10 mouse cellular contexts compared by ENCODE assay signal in genomic region chr12:113016976-113017375, GRCm38 (mm10). TPM values are rescaled to one million over a fixed set of nuclear protein-coding genes. Genes with fewer than 3 reads are reported as not detected.
DNase-seq lines count a peak whose midpoint lies in the region; ATAC-seq and TF ChIP-seq lines count a peak whose summit lies in the region.
"Had no signal": no experiment of that assay in that cellular context is flagged by ENCODE, and none has a peak within 500 bp of the region (broad histone marks: within the 10 kb centered on the region; RNA-seq: fewer than 3 reads in every experiment).

No protein-coding gene starts in this region.

- no peak for TF ChIP-seq POLR2A in olfactory bulb, adult 2 months (IDR thresholded peaks at IDR 0.05; ENCODE audit: insufficient read depth, low read depth, low read length)

- H3K27me3 ChIP-seq in forebrain, embryonic 13.5 days: no peaks in the 10 kb centered on the region
- no peaks in the 10 kb centered on the region for H3K27me3 ChIP-seq in kidney, embryonic 14.5 days (ENCODE audit: control insufficient read depth, insufficient read depth, low read length)

- H3K27ac ChIP-seq in forebrain, embryonic 13.5 days: no peak overlapping the region
- H3K27ac ChIP-seq in olfactory bulb, adult 2 months (ENCODE audit: insufficient read depth, low read depth, low read length): no peak overlapping the region
- no peak overlapping the region for H3K27ac ChIP-seq in kidney, embryonic 14.5 days (ENCODE audit: low read depth, low read length)

- intact Hi-C loops in left cerebral cortex, postnatal 4 days (cut with DNase I): no loop called here

- no peak for TF ChIP-seq CTCF in olfactory bulb, adult 2 months (IDR thresholded peaks at IDR 0.05; ENCODE audit: insufficient read depth, low read depth, low read length)

- peak; percentile 70 for DNase-seq in left cerebral cortex, adult 11 months (ENCODE audit: low spot score)
- DNase-seq in left cerebral cortex, postnatal 4 days: no peak
- peak; percentile 36 to 37 for DNase-seq in layer of hippocampus, postnatal 25 days (ENCODE audit: extremely low spot score in 1 of 2, low spot score in 1 of 2)
- no peak for DNase-seq in ovary, postnatal 36 days (ENCODE audit: low spot score)
- DNase-seq in spleen, postnatal 14 days (ENCODE audit: low spot score in 2 of 2): no peak
- DNase-seq: adrenal gland, adult 8-10 months; lung, adult 2 months had no signal

- peak overlapping the region; percentile 97 for H3K9ac ChIP-seq in forebrain, embryonic 13.5 days
- H3K9ac ChIP-seq in kidney, embryonic 14.5 days (ENCODE audit: low read depth, low read length): no peak overlapping the region

- H3K4me1 ChIP-seq in forebrain, embryonic 13.5 days: peaks cover 43% of the 10 kb centered on the region
- H3K4me1 ChIP-seq in olfactory bulb, adult 2 months (ENCODE audit: control insufficient read depth, insufficient read depth, low read length): peaks cover 32% of the 10 kb centered on the region
- peaks cover 15% of the 10 kb centered on the region for H3K4me1 ChIP-seq in kidney, embryonic 14.5 days (ENCODE audit: control insufficient read depth, insufficient read depth, low read length)

- H3K4me2 ChIP-seq in forebrain, embryonic 13.5 days: peak overlapping the region; percentile 0; the same call in 1 of the 2 replicates
- no peak overlapping the region for H3K4me2 ChIP-seq in kidney, embryonic 14.5 days (replicated peaks; ENCODE audit: low read depth, low read length)

- no peak for ATAC-seq in forebrain, embryonic 13.5 days
- ATAC-seq in kidney, embryonic 14.5 days (ENCODE audit: low FRiP score, low TSS enrichment): no peak

- peaks cover 10% of the 10 kb centered on the region for H3K36me3 ChIP-seq in forebrain, embryonic 13.5 days (ENCODE audit: poor library complexity, severe bottlenecking)
- no peaks in the 10 kb centered on the region; the same call in 1 of the 2 replicates for H3K36me3 ChIP-seq in kidney, embryonic 14.5 days (ENCODE audit: control insufficient read depth, insufficient read depth, low read length)

- 69% methylated on average over 8 of the region's 8 CpGs for WGBS in forebrain, embryonic 13.5 days
- 27% methylated on average over 8 of the region's 8 CpGs for WGBS in olfactory bulb, adult 2 months
- 75% methylated on average over 8 of the region's 8 CpGs for whole genome bisulfite sequencing in kidney, embryonic 14.5 days

- H3K4me3 ChIP-seq in forebrain, embryonic 13.5 days: no peak overlapping the region
- H3K4me3 ChIP-seq in olfactory bulb, adult 2 months (ENCODE audit: insufficient read depth, low read depth, low read length): peak overlapping the region; percentile 12; the same call in 1 of the 2 replicates
- H3K4me3 ChIP-seq in kidney, embryonic 14.5 days (ENCODE audit: low read length): no peak overlapping the region

- no peaks in the 10 kb centered on the region for H3K9me3 ChIP-seq in forebrain, embryonic 13.5 days (replicated peaks)
- H3K9me3 ChIP-seq in kidney, embryonic 14.5 days (ENCODE audit: control insufficient read depth, low read length): no peaks in the 10 kb centered on the region

RNA-seq across cellular contexts. Expression of gene Pacs2, which starts 2.7 kb away (rescaled TPM):
- total RNA-seq in left cerebral cortex, postnatal 4 days (2021): 100 to 1,000 TPM; 184 to 189 TPM
- polyA plus RNA-seq in forebrain, embryonic 13.5 days (2015; fragmentation: Nextera tagmentation; extraction: Ambion mirVana): 17.4 and 20.9 TPM in 2 replicates
- 10 to 100 TPM; 94.2 to 97.8 TPM for total RNA-seq in layer of hippocampus, postnatal 25 days (2021)
- not detected in 2 replicates for polyA plus RNA-seq in olfactory bulb, adult 2 months (2012; ENCODE audit: insufficient read depth, insufficient read length, low replicate concordance, missing spikeins)
- polyA plus RNA-seq in kidney, embryonic 14.5 days (2014; fragmentation: Nextera tagmentation; extraction: Ambion mirVana): 12.6 and 14.6 TPM in 2 replicates

RNA-seq across cellular contexts. Expression of gene Brf1, which starts 16.5 kb away (rescaled TPM):
- 10 to 100 TPM; 64.5 to 67.2 TPM for total RNA-seq in left cerebral cortex, postnatal 4 days (2021)
- polyA plus RNA-seq in forebrain, embryonic 13.5 days (2015; fragmentation: Nextera tagmentation; extraction: Ambion mirVana): 62.5 and 68.8 TPM in 2 replicates
- 10 to 100 TPM; 46.6 to 61.8 TPM for total RNA-seq in layer of hippocampus, postnatal 25 days (2021)
- polyA plus RNA-seq in olfactory bulb, adult 2 months (2012; ENCODE audit: insufficient read depth, insufficient read length, low replicate concordance, missing spikeins): not detected in 2 replicates
- 38.2 and 75.6 TPM in 2 replicates for polyA plus RNA-seq in kidney, embryonic 14.5 days (2014; fragmentation: Nextera tagmentation; extraction: Ambion mirVana)

RNA-seq across cellular contexts. Expression of gene Btbd6, which starts 40.7 kb away (rescaled TPM):
- 10 to 100 TPM; 53.6 to 59.2 TPM for total RNA-seq in left cerebral cortex, postnatal 4 days (2021)
- polyA plus RNA-seq in forebrain, embryonic 13.5 days (2015; fragmentation: Nextera tagmentation; extraction: Ambion mirVana): 30.3 and 32.7 TPM in 2 replicates
- total RNA-seq in layer of hippocampus, postnatal 25 days (2021): 10 to 100 TPM; 55.3 to 56.5 TPM
- not detected in 2 replicates for polyA plus RNA-seq in olfactory bulb, adult 2 months (2012; ENCODE audit: insufficient read depth, insufficient read length, low replicate concordance, missing spikeins)
- 22.3 and 23.1 TPM in 2 replicates for polyA plus RNA-seq in kidney, embryonic 14.5 days (2014; fragmentation: Nextera tagmentation; extraction: Ambion mirVana)

RNA-seq across cellular contexts. Expression of gene Tex22, which starts 57.3 kb away (rescaled TPM):
- total RNA-seq in left cerebral cortex, postnatal 4 days (2021): under 1 TPM; 0.40 to 0.74 TPM
- polyA plus RNA-seq in forebrain, embryonic 13.5 days (2015; fragmentation: Nextera tagmentation; extraction: Ambion mirVana): not detected in 2 replicates
- total RNA-seq in layer of hippocampus, postnatal 25 days (2021): 1 to 10 TPM in 1 of 2 experiments, under 1 TPM in 1; 0.64 to 1.2 TPM
- polyA plus RNA-seq in olfactory bulb, adult 2 months (2012; ENCODE audit: insufficient read depth, insufficient read length, low replicate concordance, missing spikeins): not detected in 2 replicates
- not detected in 2 replicates for polyA plus RNA-seq in kidney, embryonic 14.5 days (2014; fragmentation: Nextera tagmentation; extraction: Ambion mirVana)

Comparison
In these comparisons a context has a peak if more than half of its experiments do, and no peak if none do; other contexts are left out.
1. DNase-seq: peak in left cerebral cortex, adult 11 months (single experiment) and layer of hippocampus, postnatal 25 days (2 of 2); none in left cerebral cortex, postnatal 4 days (single experiment), ovary, postnatal 36 days (single experiment) and spleen, postnatal 14 days (0 of 2).
2. RNA of gene Brf1, which starts 16.5 kb away (polyA plus RNA-seq): 38.2 to 75.6 TPM in kidney, embryonic 14.5 days and 62.5 to 68.8 TPM in forebrain, embryonic 13.5 days; not detected in olfactory bulb, adult 2 months; every median in the first group is over 10 times any median in the second.
3. RNA of gene Btbd6, which starts 40.7 kb away (polyA plus RNA-seq): 30.3 to 32.7 TPM in forebrain, embryonic 13.5 days and 22.3 to 23.1 TPM in kidney, embryonic 14.5 days; not detected in olfactory bulb, adult 2 months; every median in the first group is over 10 times any median in the second.